Mouse (Mus musculus): ENCODE measurements around the gene Elavl2.

The Elavl2 gene

GRCm38 (mm10) chr4:91400423-91400822, at the start of gene Elavl2:
TSS of gene Elavl2 (minus strand) at chr4:91400785.
- WGBS = 3% methylated on average over 28 of the region's 28 CpGs

- 56% methylated on average over 2 of the region's 2 CpGs for WGBS
These were observed 47.3 kb upstream of the Elavl2 start for GRCm38 (mm10) chr4:91447887-91448286.

GRCm38 (mm10) chr4:91415582-91415981, 15.0 kb upstream of the Elavl2 start:
- 92% methylated on average over 1 of the region's 1 CpGs for WGBS

GRCm38 (mm10) chr4:91405047-91405446, 4.5 kb upstream of the Elavl2 start:
- WGBS = 79% methylated on average over 3 of the region's 3 CpGs

- under 1% methylated on average over 17 of the region's 17 CpGs for WGBS
These were observed 932 bp downstream of the Elavl2 start for GRCm38 (mm10) chr4:91399510-91400196.

- 64% methylated on average over 5 of the region's 5 CpGs for WGBS
These were observed 8.5 kb downstream of the Elavl2 start for GRCm38 (mm10) chr4:91391987-91392598.

- 94% methylated on average over 3 of the region's 3 CpGs for WGBS
These were observed 12.9 kb downstream of the Elavl2 start for GRCm38 (mm10) chr4:91387701-91388100.

- WGBS = 2% methylated on average over 13 of the region's 13 CpGs
These were observed 19.4 kb downstream of the Elavl2 start for GRCm38 (mm10) chr4:91381201-91381627.

- WGBS = 2% methylated on average over 24 of the region's 24 CpGs
These were observed 20.1 kb downstream of the Elavl2 start for GRCm38 (mm10) chr4:91380341-91381117.

GRCm38 (mm10) chr4:91379559-91379958, 21.0 kb downstream of the Elavl2 start:
- 54% methylated on average over 9 of the region's 9 CpGs for WGBS

GRCm38 (mm10) chr4:91376317-91376910, 24.2 kb downstream of the Elavl2 start:
- WGBS = under 1% methylated on average over 28 of the region's 28 CpGs

- WGBS = under 1% methylated on average over 7 of the region's 7 CpGs
These were observed 25.3 kb downstream of the Elavl2 start for GRCm38 (mm10) chr4:91375372-91375687.

GRCm38 (mm10) chr4:91374571-91375371, 25.8 kb downstream of the Elavl2 start:
- under 1% methylated on average over 46 of the region's 46 CpGs for WGBS

GRCm38 (mm10) chr4:91372844-91373243, 27.7 kb downstream of the Elavl2 start:
- WGBS = 35% methylated on average over 13 of the region's 13 CpGs

- under 1% methylated on average over 44 of the region's 44 CpGs for WGBS
These were observed 28.8 kb downstream of the Elavl2 start for GRCm38 (mm10) chr4:91371819-91372215.

GRCm38 (mm10) chr4:91371131-91371818, 29.3 kb downstream of the Elavl2 start:
- 1% methylated on average over 82 of the region's 82 CpGs for WGBS

- 81% methylated on average over 12 of the region's 12 CpGs for WGBS
These were observed 35.3 kb downstream of the Elavl2 start for GRCm38 (mm10) chr4:91365276-91365675.

- WGBS = 79% methylated on average over 4 of the region's 4 CpGs
These were observed 36.6 kb downstream of the Elavl2 start for GRCm38 (mm10) chr4:91363963-91364362.

GRCm38 (mm10) chr4:91362520-91362919, 38.1 kb downstream of the Elavl2 start:
- 39% methylated on average over 5 of the region's 5 CpGs for WGBS

GRCm38 (mm10) chr4:91353138-91353537, 47.4 kb downstream of the Elavl2 start:
- WGBS = 72% methylated on average over 9 of the region's 9 CpGs

- WGBS = 45% methylated on average over 5 of the region's 5 CpGs
These were observed 51.0 kb downstream of the Elavl2 start for GRCm38 (mm10) chr4:91349579-91349978.
